Mouse (Mus musculus): ENCODE data around the gene Thsd7a. TPM values are rescaled to one million over a fixed set of nuclear protein-coding genes. Genes with fewer than 3 reads are reported as not detected.

The Thsd7a gene
- polyA plus RNA-seq, 1 experiment from 2014 or later = 60.5 TPM

GRCm38 (mm10) chr6:12628637-12629246 lies 120.5 kb downstream of the Thsd7a start:
- Histone ChIP-seq H3K4me2 (no peak overlapping the region), H3K9me3 (no peaks in the 10 kb centered on the region), H3K27me3 (no peaks in the 10 kb centered on the region), H3K9ac (no peak overlapping the region), H3K36me3 (no peaks in the 10 kb centered on the region), H3K27ac (replicated peaks) (peak overlapping the region; percentile 52; the same call in 1 of the 2 replicates), H3K4me3 (no peak overlapping the region), H3K4me1 (replicated peaks) (peaks cover 8% of the 10 kb centered on the region; the same call in 1 of the 2 replicates)
- WGBS = 56% methylated on average over 11 of the region's 11 CpGs
- peak; percentile 71 for ATAC-seq (ENCODE audit: low read depth)

DNA sequence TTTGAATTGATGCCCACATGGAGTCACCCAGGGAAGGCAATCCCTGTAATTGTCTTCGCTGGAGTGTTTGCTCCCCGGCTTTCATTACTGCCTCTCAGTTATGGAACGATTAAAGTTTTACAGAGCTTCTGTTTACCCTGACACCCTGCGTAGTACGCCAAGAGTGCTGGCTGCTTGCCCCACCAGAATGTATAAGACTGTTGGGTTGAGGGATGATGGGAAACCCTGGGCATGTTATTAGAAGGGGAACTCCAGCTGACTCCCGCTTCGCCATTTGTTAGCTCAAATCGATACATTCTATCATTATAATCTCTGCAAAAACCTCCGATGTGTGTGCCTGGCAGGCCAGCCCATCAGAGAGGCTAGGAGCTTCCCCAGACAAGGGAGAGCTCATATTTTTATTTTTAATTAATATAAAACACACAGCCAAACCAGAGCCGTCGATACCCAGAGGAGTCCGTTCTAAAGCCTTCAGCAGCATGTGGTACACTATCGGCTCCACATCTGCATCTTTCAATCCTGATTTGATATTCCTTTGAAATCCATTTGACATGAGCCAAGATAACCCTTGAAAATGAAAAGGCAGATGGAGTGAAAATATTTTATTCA lies 142.5 kb downstream of the Thsd7a start:
- 60% methylated on average over 13 of the region's 13 CpGs for WGBS
- H3K9ac ChIP-seq = no peak overlapping the region
- no peaks in the 10 kb centered on the region for H3K9me3 ChIP-seq
- no peaks in the 10 kb centered on the region for H3K27me3 ChIP-seq
- no peak overlapping the region for H3K4me3 ChIP-seq
- peaks cover 11% of the 10 kb centered on the region for H3K4me1 ChIP-seq (replicated peaks)
- H3K36me3 ChIP-seq = no peaks in the 10 kb centered on the region
- 0 out of 2 replicates have a peak overlapping the region, but pooled peaks have one; percentile 14 for H3K27ac ChIP-seq (replicated peaks)
- H3K4me2 ChIP-seq = peak overlapping the region; percentile 24
- 0 out of 2 replicates have a peak, but pooled peaks have one; percentile 54 for ATAC-seq (ENCODE audit: low read depth)

GRCm38 (mm10) chr6:12602927-12603326 lies 146.3 kb downstream of the Thsd7a start:
- WGBS = 46% methylated on average over 2 of the region's 2 CpGs
- Histone ChIP-seq H3K36me3 (no peaks in the 10 kb centered on the region), H3K9me3 (no peaks in the 10 kb centered on the region), H3K27me3 (no peaks in the 10 kb centered on the region), H3K4me1 (replicated peaks) (peaks cover 11% of the 10 kb centered on the region), H3K27ac (replicated peaks) (no peak overlapping the region), H3K4me2 (no peak overlapping the region), H3K4me3 (no peak overlapping the region), H3K9ac (no peak overlapping the region)
- no peak for ATAC-seq (ENCODE audit: low read depth)

DNA sequence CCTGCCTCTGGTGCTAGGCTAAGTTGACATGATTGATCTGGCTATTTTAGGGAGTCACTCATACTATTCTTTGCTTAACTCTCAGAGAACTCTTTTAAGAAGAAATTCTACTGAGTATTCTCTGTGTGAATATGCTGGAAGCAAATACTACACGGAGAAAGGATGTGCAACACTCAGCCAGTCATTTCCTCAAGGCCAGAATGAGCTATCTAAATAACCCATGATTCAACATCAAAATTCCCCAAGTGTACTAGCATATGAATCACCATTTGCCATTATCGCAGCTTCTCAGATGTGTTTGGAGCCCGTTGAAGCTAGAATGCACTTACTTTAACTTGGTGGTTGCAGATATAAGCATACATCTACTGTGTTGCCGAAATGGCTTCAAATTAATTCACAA lies 147.0 kb downstream of the Thsd7a start:
- WGBS = 78% methylated on average over 4 of the region's 4 CpGs
- Histone ChIP-seq H3K4me2 (no peak overlapping the region), H3K36me3 (no peaks in the 10 kb centered on the region), H3K9me3 (no peaks in the 10 kb centered on the region), H3K27ac (replicated peaks) (no peak overlapping the region), H3K4me3 (no peak overlapping the region), H3K27me3 (no peaks in the 10 kb centered on the region), H3K4me1 (replicated peaks) (peaks cover 11% of the 10 kb centered on the region), H3K9ac (no peak overlapping the region)
- no peak for ATAC-seq (ENCODE audit: low read depth)

DNA sequence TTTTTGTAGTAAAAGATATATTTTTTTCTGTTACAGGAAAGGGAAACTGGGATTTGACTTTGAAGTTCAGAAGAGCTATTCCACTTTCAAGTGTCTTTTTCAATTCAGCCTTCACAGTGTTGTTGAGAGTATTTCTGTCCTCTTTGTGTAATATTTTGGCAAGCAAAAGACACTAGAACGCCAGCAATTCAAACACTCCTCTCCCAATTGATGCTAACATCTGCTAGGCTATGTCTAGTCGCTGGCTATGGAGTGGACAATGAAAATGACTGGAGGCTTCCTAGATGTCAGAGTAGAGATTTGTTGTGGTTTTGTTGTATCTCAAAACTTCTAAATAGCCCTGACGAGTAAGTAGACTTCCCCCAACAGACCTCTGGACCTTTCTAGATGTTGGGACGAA lies 164.8 kb downstream of the Thsd7a start:
- 78% methylated on average over 4 of the region's 4 CpGs for WGBS
- Histone ChIP-seq H3K27ac (replicated peaks) (no peak overlapping the region), H3K9me3 (no peaks in the 10 kb centered on the region), H3K36me3 (no peaks in the 10 kb centered on the region), H3K9ac (no peak overlapping the region), H3K4me2 (no peak overlapping the region), H3K4me1 (replicated peaks) (peaks cover 10% of the 10 kb centered on the region), H3K27me3 (no peaks in the 10 kb centered on the region), H3K4me3 (no peak overlapping the region)
- ATAC-seq (ENCODE audit: low read depth) = no peak

DNA sequence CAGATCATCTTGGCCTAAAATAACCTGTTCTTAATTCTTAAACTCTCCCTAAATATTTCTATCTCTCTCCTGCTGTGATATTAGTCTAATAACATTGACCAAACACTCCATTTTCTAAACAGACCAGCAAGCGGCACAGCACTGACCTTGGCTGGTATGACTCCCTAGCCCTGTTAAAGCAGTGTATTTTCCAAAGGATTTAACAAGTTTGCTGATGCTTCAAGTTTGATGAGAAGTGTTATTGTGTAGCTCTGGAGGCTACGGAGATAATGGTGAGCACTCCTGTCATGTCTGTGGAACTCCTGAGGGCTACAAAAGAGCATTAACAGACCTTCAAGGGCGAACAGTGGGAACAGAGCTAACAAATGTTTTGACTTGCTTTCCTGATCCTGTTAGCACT lies 168.1 kb downstream of the Thsd7a start:
- Histone ChIP-seq H3K4me2 (no peak overlapping the region), H3K4me1 (replicated peaks) (peaks cover 14% of the 10 kb centered on the region), H3K27me3 (no peaks in the 10 kb centered on the region), H3K36me3 (no peaks in the 10 kb centered on the region), H3K9me3 (no peaks in the 10 kb centered on the region), H3K9ac (no peak overlapping the region), H3K27ac (replicated peaks) (0 out of 2 replicates have a peak overlapping the region, but pooled peaks have one; percentile 29), H3K4me3 (no peak overlapping the region)
- 44% methylated on average over 3 of the region's 3 CpGs for WGBS
- ATAC-seq (ENCODE audit: low read depth) = no peak

DNA sequence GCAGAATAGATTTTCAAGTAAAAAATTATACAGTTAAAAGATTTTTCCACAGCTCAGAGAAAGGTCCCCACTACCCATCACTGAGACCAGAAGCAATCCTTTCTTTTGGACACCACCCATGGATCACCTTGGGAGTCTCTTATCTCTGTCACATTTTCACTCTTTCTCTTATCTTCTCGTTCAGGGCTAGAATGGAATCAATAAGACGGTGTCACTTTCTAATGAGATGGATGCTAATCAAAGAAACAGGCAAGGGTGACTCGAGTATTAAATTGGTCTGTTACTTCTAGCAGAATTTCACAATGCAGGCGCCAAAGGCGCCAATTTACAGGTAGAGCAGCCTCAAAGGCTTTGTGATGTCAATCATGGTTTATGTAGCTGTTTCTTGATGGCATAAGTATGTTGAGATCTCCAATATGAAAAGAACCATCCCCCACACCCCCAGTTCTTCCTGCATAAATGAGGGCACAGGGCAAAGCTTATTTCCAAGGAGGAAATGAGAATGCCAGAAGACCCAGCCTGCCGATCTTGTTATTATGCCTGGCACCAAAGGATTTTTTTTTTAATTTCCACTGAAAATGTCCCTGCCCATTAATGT lies 173.5 kb downstream of the Thsd7a start:
- ATAC-seq (ENCODE audit: low read depth) = 0 out of 2 replicates have a peak, but pooled peaks have one; percentile 36
- peak overlapping the region; percentile 35 for H3K27ac ChIP-seq (replicated peaks)
- H3K4me1 ChIP-seq (replicated peaks) = peaks cover 16% of the 10 kb centered on the region
- no peaks in the 10 kb centered on the region for H3K27me3 ChIP-seq
- no peak overlapping the region for H3K4me2 ChIP-seq
- H3K9me3 ChIP-seq = no peaks in the 10 kb centered on the region
- WGBS = 46% methylated on average over 6 of the region's 6 CpGs
- no peak overlapping the region for H3K4me3 ChIP-seq
- no peaks in the 10 kb centered on the region for H3K36me3 ChIP-seq
- no peak overlapping the region for H3K9ac ChIP-seq

DNA sequence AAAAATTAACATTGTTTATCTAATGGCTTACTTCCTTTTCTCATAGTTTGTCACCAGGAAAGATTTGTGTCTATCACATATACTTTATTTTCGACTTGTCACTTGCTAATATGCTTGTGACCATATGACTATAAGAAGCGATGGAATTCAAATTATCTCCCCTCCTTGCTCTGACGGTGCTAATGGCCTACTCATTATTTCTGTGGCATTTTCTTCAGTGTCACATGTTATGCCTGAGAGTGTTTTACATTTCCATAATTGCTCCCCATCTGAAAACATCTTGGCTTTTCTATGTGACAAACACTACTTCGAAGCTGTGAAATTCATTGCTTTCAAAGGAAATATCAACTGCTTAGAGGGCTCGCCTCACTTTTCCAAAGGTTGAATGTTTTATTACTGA lies 177.0 kb downstream of the Thsd7a start:
- peaks cover 13% of the 10 kb centered on the region for H3K4me1 ChIP-seq (replicated peaks)
- no peaks in the 10 kb centered on the region for H3K9me3 ChIP-seq
- no peak overlapping the region for H3K9ac ChIP-seq
- no peaks in the 10 kb centered on the region for H3K36me3 ChIP-seq
- WGBS = 56% methylated on average over 5 of the region's 5 CpGs
- no peak overlapping the region for H3K4me2 ChIP-seq
- no peak overlapping the region for H3K4me3 ChIP-seq
- no peak for ATAC-seq (ENCODE audit: low read depth)
- no peak overlapping the region for H3K27ac ChIP-seq (replicated peaks)
- H3K27me3 ChIP-seq = no peaks in the 10 kb centered on the region

DNA sequence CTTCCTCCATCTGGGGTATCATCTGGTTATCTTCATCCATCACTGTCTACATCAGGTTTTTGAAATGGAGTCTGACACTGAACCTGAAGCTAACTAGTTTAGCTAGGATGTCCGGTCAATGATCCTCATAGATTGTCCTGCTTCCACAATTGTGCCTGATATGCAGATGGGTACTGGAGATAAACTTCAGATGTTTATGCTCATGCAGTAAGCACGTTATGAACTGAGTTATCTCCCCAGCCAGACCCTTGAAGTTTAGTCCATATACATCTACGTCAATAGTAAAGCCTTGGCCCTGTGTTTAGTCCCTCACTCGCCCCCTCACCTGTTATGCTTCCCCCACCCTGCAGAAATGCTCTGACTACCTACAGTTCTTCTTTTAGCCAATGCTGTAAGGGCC lies 184.1 kb downstream of the Thsd7a start:
- WGBS = 91% methylated on average over 4 of the region's 4 CpGs
- Histone ChIP-seq H3K4me1 (replicated peaks) (no peaks in the 10 kb centered on the region), H3K4me2 (no peak overlapping the region), H3K36me3 (no peaks in the 10 kb centered on the region), H3K27ac (replicated peaks) (no peak overlapping the region), H3K4me3 (no peak overlapping the region), H3K9ac (no peak overlapping the region), H3K27me3 (no peaks in the 10 kb centered on the region), H3K9me3 (no peaks in the 10 kb centered on the region)
- ATAC-seq (ENCODE audit: low read depth) = no peak

- Histone ChIP-seq H3K4me1 (replicated peaks) (no peaks in the 10 kb centered on the region), H3K9me3 (no peaks in the 10 kb centered on the region), H3K27me3 (no peaks in the 10 kb centered on the region), H3K27ac (replicated peaks) (no peak overlapping the region), H3K4me3 (no peak overlapping the region), H3K9ac (no peak overlapping the region), H3K4me2 (no peak overlapping the region), H3K36me3 (no peaks in the 10 kb centered on the region)
- WGBS = 83% methylated on average over 3 of the region's 3 CpGs
- no peak for ATAC-seq (ENCODE audit: low read depth)
These were observed 186.9 kb downstream of the Thsd7a start for GRCm38 (mm10) chr6:12562336-12562735.

DNA sequence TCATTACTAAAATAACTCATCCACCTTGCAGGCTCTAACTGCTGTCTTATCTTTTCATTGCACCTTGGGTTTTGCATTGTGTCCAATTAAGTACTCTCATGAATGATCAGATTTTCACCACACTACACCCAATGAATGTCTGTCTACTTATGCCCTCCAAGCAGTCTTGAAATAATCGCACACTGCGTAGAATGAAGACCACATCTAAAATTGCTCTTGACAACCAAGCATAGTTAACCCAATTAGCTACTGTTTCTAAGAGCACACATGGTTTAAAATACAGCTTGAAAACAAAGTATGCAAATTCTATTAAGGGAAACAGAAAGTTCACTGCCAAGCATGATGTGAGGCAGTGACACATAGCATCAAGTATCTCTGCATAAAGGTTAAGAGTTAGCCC lies 188.7 kb downstream of the Thsd7a start:
- Histone ChIP-seq H3K27ac (replicated peaks) (no peak overlapping the region), H3K4me2 (no peak overlapping the region), H3K9me3 (no peaks in the 10 kb centered on the region), H3K27me3 (no peaks in the 10 kb centered on the region), H3K4me3 (no peak overlapping the region), H3K36me3 (no peaks in the 10 kb centered on the region), H3K4me1 (replicated peaks) (peaks cover 14% of the 10 kb centered on the region), H3K9ac (no peak overlapping the region)
- no peak for ATAC-seq (ENCODE audit: low read depth)
- WGBS = 91% methylated on average over 2 of the region's 2 CpGs
